Mouse (Mus musculus): ENCODE measurements around the gene Otulin.

Gene Otulin

GRCm38 (mm10) chr15:27497300-27497997 is 133.0 kb downstream of the Otulin start:
- no peak for DNase-seq

GRCm38 (mm10) chr15:27496596-27497299 is 133.7 kb downstream of the Otulin start:
- DNase-seq: no peak

GRCm38 (mm10) chr15:27495981-27496401 is 134.5 kb downstream of the Otulin start:
- no peak for DNase-seq

GRCm38 (mm10) chr15:27493516-27493915 is 137.0 kb downstream of the Otulin start:
- DNase-seq: no peak

GRCm38 (mm10) chr15:27492734-27493133 is 137.8 kb downstream of the Otulin start:
- no peak for DNase-seq
